Mouse (Mus musculus) limb, embryonic 14.5 days (tissue): ENCODE measurements around the gene Armcx5. TPM values are rescaled to one million over a fixed set of nuclear protein-coding genes. Genes with fewer than 3 reads are reported as not detected.

Experiments
- microRNA counts: library from miRNA; unstranded; fragments of <30 nt; microRNA quantifications from one replicate; lab custom pipeline; 2016
- microRNA-seq: library from miRNA; unstranded; fragments of <30 nt; microRNA quantifications from one replicate; pipeline ENCODE4, GENCODE M21; 2016
- polyA plus RNA-seq, 2 experiments: library from polyadenylated mRNA; depleted of rRNA in 1 of 2; stranded (reverse) in 1 of 2; unstranded in 1 of 2; fragments of >200 nt; fragmentation: Nextera tagmentation in 1 of 2; extraction: Ambion mirVana in 1 of 2; gene quantifications; 2 replicates each; pipeline versions ENCODE4 v1.2.1 to v1.2.3; 2012 to 2014

Gene Armcx5
- polyA plus RNA-seq, 2 experiments, result 9.1 to 9.3 TPM

MicroRNAs encoded within 50 kb of the gene (microRNA counts, 519-probe panel; counts per million panel counts)
- microRNA mmu-miR-1970 (lab: Ali Mortazavi, UCI), result not detected

Small RNAs within 50 kb of the gene (microRNA-seq; reads per million reads assigned to microRNA genes)
- gene Mir1970 (not detected), gene Mir7646 (not detected)

Other genes starting within 250 kb of the Armcx5 start
- gene AV320801, start 248.1 kb upstream of the Armcx5 start, polyA plus RNA-seq (2012; rRNA removed), result not detected in 2 replicates
- gene AV320801, start 248.1 kb upstream of the Armcx5 start, polyA plus RNA-seq (2014; fragmentation: Nextera tagmentation; extraction: Ambion mirVana), result not detected in 2 replicates
- gene Nxf7, start 144.0 kb upstream of the Armcx5 start, polyA plus RNA-seq (2012; rRNA removed), result 0.24 and 0.29 TPM in 2 replicates
- gene Nxf7, start 144.0 kb upstream of the Armcx5 start, polyA plus RNA-seq (2014; fragmentation: Nextera tagmentation; extraction: Ambion mirVana), result 0.34 TPM in 1 of 2 replicates, not detected in the other
- 0.25 and 0.61 TPM in 2 replicates for gene Prame, start 115.0 kb upstream of the Armcx5 start, polyA plus RNA-seq (2012; rRNA removed)
- gene Prame, start 115.0 kb upstream of the Armcx5 start, polyA plus RNA-seq (2014; fragmentation: Nextera tagmentation; extraction: Ambion mirVana), result 0.34 TPM in 1 of 2 replicates, not detected in the other
- not detected in 2 replicates for gene Tcp11x2, start 48.9 kb upstream of the Armcx5 start, polyA plus RNA-seq (2012; rRNA removed)
- not detected in 2 replicates for gene Tcp11x2, start 48.9 kb upstream of the Armcx5 start, polyA plus RNA-seq (2014; fragmentation: Nextera tagmentation; extraction: Ambion mirVana)
- gene Tmsb15a, start 17.5 kb upstream of the Armcx5 start, polyA plus RNA-seq (2012; rRNA removed), result 0.50 and 2.0 TPM in 2 replicates
- 2.0 and 2.1 TPM in 2 replicates for gene Tmsb15a, start 17.5 kb upstream of the Armcx5 start, polyA plus RNA-seq (2014; fragmentation: Nextera tagmentation; extraction: Ambion mirVana)
- 59.1 and 73.4 TPM in 2 replicates for gene Gprasp1, start within 50 bp of the Armcx5 start, polyA plus RNA-seq (2012; rRNA removed)
- 52.0 and 61.2 TPM in 2 replicates for gene Gprasp1, start within 50 bp of the Armcx5 start, polyA plus RNA-seq (2014; fragmentation: Nextera tagmentation; extraction: Ambion mirVana)
- 24.1 and 29.1 TPM in 2 replicates for gene Bhlhb9, start 54.9 kb downstream of the Armcx5 start, polyA plus RNA-seq (2012; rRNA removed)
- gene Bhlhb9, start 54.9 kb downstream of the Armcx5 start, polyA plus RNA-seq (2014; fragmentation: Nextera tagmentation; extraction: Ambion mirVana), result 51.6 and 54.7 TPM in 2 replicates
- 49.3 and 50.5 TPM in 2 replicates for gene Gprasp2, start 96.3 kb downstream of the Armcx5 start, polyA plus RNA-seq (2012; rRNA removed)
- gene Gprasp2, start 96.3 kb downstream of the Armcx5 start, polyA plus RNA-seq (2014; fragmentation: Nextera tagmentation; extraction: Ambion mirVana), result 33.1 and 43.0 TPM in 2 replicates